Mouse (Mus musculus) layer of hippocampus, adult 18-20 months (tissue): ENCODE results near the gene Dhh. TPM values are rescaled to one million over a fixed set of nuclear protein-coding genes. Genes with fewer than 3 reads are reported as not detected.
"Not testable (repeated sequence)": the region's sequence is repeated elsewhere in the genome, so short reads cannot be mapped to it uniquely, and the experiment has no call there.

ENCODE experiments used
- DNase-seq, 2 experiments: peaks; one replicate each; pipeline ENCODE4 v3.0.0; 2022; ENCODE audit warnings: low spot score in 2 of 2
- long read RNA-seq: library from polyadenylated mRNA; stranded (forward); transcript quantifications from one replicate; pipeline ENCODE4 v2.0.0, GENCODE M21; 2021
- total RNA-seq, 2 experiments: library from RNA; stranded (reverse); gene quantifications; 2 replicates each; pipeline ENCODE4 v1.2.3; 2021

The Dhh gene
- under 1 TPM; 0.08 to 0.15 TPM for total RNA-seq
- long read RNA-seq, full-length matches to known transcripts, result 1 of 1 reads
- long read RNA-seq, partial matches to known transcripts, result 0 of 1 reads
- long read RNA-seq, other reads (novel, unspliced or antisense), result 0 of 1 reads

DNA sequence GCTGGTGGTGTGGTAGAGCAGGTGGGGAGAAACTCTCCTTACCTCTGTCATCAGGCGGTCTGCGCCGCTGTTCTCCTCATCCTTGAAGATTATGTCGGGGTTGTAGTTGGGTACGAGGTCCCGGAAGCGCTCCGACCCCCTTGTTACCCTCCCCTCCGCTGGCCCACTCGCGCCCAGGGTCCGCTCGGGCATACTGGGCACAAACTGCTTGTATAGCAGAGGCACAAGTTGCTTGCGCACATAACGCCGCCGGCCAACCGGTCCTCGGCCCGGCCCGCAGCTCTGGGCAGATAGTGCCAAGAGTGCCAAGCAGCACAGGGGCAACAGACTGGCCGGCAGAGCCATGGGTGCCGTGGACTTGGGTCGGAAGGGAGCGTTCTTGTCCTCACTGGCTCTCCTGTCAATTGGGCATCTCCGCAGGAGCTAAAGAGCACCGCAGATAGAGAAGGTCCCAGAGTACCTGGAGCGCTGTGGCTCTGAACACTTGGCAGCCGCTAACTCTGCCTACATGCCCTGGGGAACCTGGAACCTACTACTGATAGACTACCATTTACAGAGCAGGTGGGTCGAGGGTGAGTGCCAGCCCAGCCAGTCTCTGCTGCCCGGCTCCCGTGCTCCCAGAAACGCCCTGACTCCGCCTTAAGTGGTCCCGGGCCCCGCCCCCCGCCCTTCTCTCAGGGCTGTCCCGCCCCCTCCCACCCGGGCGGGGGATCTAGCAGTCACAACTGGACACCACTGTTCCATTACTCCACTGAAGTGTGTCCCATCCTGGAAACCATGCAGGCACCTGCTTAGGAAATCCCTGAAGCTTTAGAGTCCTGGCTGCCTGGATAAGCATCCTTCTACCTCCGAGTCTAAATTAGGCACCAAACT lies at the start of gene Dhh:
Dhh (minus strand) TSS at position 613 of the 873 bp plus-strand sequence.
- DNase-seq, result no peak

DNA sequence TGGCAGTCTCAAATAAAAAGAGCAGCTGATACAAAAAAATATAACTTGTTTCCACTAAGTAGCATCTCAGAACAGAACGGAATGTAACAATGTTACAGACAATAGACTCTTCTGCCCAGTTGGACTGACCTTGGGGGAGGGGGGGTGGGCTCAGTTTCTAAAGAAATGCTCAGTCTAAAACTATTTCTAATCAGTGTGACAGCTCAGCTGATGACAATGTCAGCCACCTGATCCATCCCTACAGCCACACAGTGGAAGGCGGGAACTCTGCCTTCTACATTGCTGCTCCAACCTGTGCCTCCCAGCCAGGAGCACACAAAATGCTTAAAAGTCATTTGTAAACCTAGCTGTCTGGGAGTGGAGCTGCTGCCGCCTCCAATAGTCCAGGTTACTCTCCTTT lies 49.5 kb upstream of the Dhh start:
- no peak for DNase-seq

DNA sequence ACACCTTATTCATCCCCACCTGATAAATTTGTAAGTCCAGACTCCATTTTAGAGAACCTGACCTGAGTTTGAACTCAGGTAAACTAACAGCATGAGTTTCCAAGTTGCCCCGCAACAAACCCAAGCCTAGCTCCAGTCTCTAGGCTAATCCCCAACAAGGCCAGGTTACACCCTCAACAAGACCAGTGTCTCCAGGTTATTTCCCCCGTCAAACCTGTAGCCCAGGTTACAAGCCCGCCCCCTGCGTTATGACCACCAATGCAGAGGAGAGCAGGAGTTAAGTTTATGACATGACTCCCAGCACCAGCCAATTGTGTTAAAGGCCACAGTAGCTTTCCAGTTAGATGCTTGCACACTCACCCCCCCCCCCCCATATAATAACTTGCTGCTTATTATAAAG lies 44.8 kb upstream of the Dhh start:
- no peak for DNase-seq

DNA sequence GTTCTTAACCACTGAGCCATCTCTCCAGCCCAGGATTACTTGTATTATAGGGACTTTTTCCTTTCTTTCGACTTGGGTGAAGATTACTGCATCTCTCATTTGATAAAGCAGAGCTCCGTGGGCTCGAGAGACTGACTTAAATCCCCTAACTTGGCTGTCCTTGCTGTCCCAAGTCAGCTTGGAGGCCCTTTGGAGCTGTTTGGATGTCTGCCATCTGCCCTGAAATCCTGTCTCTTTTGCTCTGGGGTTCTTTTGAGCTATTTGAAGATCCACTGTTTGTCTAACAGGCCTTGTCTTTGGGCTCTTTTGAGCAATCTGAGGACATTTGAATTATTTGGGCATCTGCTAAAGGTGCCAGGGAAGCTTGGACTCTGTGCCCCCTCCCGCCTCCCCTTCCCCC lies 43.7 kb upstream of the Dhh start:
- no peak for DNase-seq

DNA sequence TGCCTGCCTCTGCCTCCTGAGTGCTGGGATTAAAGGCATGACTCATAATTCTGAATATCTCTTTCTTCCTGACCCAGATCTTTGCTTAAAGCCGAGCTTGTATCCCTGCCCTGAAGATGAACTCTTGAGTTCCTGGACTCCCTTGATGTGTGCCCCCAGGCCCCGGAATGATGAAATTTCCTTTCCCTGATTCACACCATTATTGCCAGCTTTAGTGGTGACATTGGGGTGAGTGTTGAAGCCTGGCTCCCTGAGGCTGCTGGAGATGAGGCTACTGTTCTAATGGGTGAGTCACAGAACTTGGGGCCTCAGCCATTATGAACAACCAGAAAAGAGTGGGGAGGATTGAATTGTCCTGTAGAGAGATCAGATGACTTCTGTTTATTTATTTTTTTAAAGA lies 43.2 kb upstream of the Dhh start:
- DNase-seq, result no peak

DNA sequence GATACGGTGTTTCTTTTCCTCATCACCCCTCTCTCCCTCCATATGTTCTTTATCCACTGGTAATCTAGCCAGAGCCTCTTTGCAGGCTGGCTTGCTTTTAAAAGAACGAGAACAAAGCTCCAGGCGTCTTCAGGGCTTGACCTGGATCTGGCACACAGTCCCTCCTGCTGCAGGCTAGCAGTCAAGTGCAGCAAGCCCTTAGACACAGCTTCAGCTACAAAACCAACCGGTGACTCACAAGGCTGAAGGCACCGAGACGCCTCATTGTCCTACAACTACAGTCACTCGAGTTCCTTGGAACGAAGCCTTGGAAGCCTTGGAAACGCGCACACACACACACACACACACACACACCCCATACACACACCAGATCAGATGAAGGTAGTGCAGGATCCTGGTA lies 42.5 kb upstream of the Dhh start:
- DNase-seq, result no peak

- DNase-seq, result peak; percentile 92 to 94
These were observed 36.0 kb upstream of the Dhh start, which contains the start of gene Tuba1b for GRCm38 (mm10) chr15:98934217-98934839. TSS of gene Tuba1b (minus strand) at chr15:98934565.

DNA sequence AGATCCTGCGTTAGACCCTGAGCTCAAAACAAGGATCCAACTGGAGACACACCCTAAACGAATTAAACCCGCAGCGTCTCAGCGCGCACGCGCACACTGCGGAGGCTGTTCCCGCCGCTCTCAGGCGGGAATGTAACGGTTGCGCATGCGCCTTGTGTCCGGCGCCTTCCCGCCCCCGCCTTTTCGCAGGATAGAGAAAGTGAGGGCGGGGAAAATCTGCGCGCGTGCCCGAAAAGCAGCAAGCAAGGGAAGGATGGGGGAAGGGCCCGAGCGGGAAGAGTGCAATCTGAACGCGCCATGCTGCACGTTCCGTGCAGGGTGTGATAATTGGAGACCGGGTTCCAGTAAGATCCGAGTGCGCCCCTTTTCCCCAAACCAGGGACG lies 35.5 kb upstream of the Dhh start:
- DNase-seq, result peak; percentile 93 to 98

GRCm38 (mm10) chr15:98933004-98933671 lies 34.8 kb upstream of the Dhh start:
- DNase-seq, result not testable (repeated sequence)

DNA sequence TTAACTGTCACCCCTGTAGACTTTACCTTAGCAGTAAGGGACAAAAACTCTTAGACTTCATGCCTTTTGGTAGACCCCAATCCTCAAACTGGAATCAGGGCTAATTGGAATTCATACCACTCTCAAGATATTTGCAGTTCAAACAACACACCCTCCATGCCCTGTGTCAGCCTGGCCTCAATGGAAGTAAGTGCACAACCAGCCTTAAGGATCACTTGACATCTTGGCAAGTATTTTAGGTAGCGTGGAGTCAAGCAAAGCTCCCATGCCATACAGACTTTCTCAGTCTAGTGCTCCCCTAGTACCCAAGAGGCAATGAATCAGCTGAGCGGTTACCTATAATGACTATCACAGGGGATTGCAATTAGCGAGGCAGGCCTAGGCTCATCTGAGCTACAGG lies 32.7 kb upstream of the Dhh start:
- DNase-seq, result no peak

DNA sequence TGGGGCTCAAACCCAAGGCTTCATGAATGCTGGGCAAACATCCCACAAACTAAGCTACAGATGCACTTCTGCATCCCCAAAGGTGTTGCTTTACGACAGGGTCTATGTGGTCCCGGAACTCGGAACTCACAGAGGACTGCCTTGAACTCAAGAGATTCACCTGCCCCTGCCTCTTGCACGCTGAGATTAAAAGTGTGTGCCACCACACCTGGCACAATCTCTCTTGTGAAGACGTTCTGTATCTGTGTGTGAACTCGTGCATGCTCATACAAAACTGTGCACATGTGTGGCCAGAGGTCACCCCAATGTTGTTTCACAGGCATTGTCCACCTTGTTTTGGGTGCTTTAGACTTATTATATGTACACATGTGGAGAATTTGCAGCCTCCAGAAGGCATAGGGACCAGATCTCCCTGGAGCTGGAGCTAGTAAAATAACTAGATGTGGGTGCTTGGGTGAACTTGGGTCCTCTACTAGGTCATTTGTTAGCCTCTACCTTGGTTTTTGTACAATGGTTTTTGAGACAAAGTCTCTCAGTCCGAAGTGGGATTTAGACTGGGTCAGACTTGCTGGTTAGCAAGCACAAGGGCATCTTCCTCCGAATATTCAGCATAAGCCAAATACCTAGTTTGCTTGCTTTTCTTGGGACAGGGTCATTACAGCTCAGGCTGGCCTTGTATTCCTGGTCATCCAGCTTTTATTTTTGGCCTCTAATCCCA lies 31.8 kb upstream of the Dhh start:
- DNase-seq, result no peak

DNA sequence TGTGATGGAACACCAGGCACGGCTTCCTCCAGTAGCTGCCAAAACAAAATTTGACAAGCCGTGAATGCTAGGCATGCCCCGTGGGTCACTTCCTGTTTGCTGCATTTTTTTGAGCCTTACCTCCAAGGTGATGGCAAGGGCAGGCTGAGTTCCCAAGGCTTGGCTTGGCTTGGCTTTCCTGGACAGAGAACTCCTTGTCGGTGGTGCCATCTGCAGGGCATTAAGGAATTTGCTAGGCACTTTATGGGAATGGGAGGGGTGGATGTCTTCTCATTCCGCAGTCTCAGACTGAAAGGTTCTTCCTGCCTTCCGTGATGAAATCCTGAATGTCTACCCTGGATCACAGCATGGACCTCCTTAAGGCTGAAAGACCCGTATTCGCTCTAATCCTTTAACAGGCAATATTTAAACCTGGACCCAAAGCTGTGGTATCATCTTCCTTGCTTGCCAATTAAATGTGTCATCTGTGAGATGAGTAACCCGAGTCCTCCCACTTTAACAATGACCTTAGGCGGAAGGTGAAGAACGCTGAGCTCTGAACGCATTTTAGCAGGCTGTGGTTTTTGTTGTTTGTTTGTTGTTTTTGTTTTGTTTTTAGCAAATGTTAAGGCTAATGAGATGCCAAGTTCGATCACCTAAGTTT lies 30.4 kb upstream of the Dhh start:
- DNase-seq, result peak; percentile 46 to 78

GRCm38 (mm10) chr15:98927566-98927965 lies 29.2 kb upstream of the Dhh start:
- DNase-seq, result no peak

GRCm38 (mm10) chr15:98924682-98925081 lies 26.3 kb upstream of the Dhh start:
- no peak for DNase-seq

GRCm38 (mm10) chr15:98923031-98923537 lies 24.7 kb upstream of the Dhh start:
- no peak for DNase-seq

GRCm38 (mm10) chr15:98922581-98922980 lies 24.2 kb upstream of the Dhh start:
- no peak for DNase-seq

- no peak for DNase-seq
These were observed 23.2 kb upstream of the Dhh start for GRCm38 (mm10) chr15:98921510-98921909.

- not testable (repeated sequence) for DNase-seq
These were observed 20.2 kb upstream of the Dhh start for GRCm38 (mm10) chr15:98918499-98918895.

GRCm38 (mm10) chr15:98917538-98918498 lies 19.5 kb upstream of the Dhh start, which contains the start of gene Lmbr1l:
TSS of gene Lmbr1l (minus strand) at chr15:98918231.
- peak; percentile 99 for DNase-seq
